Mouse (Mus musculus): ENCODE data around the gene Nploc4.
A peak's percentile ranks its signal among the peaks of the same experiment; 100 is the strongest.
"Not testable (repeated sequence)": the region's sequence is repeated elsewhere in the genome, so short reads cannot be mapped to it uniquely, and the experiment has no call there.

Nploc4 gene

DNA sequence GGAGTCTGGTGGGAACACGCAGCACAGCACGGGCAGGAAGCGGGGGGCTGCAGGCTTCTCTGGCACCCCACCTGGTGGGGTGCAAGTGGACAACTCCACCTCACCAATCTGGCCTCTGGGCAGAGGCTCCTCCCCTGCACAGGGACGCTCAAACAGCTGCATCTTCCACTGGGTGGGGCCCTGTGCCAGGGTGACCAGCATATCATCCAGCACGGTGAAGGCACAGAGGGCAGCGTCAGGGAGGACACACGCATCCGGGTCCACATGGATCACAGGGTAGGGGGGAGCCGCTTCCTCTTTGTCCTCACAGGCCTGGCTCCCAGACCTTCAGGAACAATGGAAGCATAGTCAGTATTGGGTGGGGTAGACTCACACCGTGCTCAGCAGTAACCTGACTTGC, 60.2 kb downstream of the Nploc4 start:
- DNase-seq: no peak

DNA sequence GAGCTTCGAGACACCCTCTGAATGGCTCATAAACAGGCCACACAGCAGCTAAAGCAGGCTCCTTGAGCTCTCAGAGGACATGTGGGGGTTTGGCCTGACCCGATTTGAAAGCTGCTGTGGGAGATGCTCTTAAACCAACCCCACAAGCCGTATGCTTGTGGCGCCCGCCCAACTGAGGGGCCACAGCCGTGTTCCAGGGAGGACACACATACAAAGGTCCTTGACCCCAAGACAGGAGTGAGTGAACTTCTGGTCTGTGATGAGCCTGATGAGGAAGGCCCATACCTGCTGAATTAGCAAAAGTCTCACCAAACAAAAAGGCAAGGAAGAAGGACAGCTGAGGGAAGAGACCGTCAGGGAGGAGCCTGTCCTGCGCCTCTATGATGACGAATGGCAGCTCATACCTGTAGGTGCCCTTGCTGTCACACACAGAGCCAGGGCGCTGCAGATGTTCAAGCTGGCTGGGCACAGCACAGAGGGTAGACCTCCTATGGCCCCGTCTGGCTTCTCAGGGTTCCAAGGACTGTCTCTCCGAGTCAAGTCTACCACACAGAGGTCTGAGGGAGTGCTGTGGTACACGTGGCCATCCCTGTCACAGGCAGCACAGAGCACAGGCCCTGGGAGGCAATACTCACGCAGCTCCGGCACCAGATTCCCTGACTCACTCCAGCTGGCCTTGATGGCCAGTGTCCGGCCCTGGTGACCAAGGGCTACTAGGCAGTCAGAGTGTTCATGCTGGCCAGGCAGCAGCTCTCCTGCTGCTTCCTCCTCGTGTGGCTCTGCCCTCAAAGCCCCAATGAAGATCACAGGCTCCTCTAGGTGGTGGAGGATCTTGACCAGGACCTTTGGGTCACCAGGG, 61.0 kb downstream of the Nploc4 start:
- no peak for DNase-seq

DNA sequence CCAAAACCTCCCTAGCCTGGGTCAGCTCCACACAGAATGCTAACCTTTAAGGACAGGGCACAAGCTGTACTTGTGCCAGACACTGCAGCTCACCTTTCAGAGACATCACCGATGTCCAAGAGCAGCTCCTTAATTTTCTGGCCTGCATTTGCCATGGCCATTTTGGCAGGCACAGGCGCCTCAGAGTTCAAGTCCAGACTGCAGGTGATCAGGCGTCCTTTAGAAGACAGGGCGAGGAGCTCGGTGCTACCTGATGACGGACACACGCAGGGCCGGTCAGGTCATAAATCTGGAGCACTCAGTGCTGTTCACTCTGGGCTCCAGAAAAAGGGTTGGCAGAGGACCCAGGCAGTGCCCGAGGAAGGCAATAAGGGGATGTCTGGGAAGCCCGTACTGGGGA, 62.2 kb downstream of the Nploc4 start:
- DNase-seq: no peak

- DNase-seq: peak; percentile 9
Observed at GRCm38 (mm10) chr11:120373820-120374586, 63.5 kb downstream of the Nploc4 start.

DNA sequence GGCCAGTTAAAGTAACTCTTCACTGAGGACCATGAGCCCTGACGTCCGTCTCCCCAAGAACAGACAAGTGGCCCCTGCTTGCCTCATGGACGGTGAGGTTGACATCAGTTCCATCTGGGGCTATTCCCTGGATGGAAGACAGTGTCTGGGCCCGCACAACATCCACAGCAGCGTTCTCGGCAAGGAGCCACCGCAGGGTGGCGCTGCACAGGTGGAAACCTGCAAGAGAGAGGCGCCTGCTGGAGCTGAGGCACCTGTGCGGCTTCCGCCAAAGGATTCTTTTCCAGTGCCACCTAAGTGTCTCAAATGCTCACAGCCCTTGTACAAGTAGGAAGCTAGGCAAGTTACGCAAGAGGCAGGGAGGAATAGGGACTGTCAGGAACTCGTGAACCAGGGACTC, 64.5 kb downstream of the Nploc4 start:
- peak; percentile 16 for DNase-seq

DNA sequence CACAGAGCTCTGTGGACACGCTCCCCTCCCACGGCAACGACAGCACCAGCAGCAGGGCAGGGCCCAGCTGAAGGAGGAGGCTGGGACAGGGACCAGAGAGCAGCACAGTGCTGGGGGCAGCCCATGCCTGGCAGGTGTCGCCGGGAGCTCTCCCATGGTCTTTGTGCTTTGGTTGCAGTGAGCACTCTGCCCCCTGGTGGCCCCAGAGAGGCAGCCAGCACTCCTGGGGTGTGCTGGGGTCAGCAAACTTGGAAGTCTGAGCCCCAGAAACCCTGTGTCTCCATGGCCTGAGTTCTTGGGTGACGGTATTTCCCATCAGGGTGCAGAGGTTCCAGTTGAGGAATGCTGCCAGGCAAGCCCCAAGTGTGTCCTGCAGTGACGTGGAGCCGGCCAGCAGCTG, 67.9 kb downstream of the Nploc4 start:
- peak; percentile 88 for DNase-seq

- no peak for DNase-seq
Observed at GRCm38 (mm10) chr11:120366443-120367027, 71.0 kb downstream of the Nploc4 start.

- DNase-seq: no peak
Observed at GRCm38 (mm10) chr11:120362891-120363290, 74.6 kb downstream of the Nploc4 start.

- no peak for DNase-seq
Observed at GRCm38 (mm10) chr11:120361295-120361694, 76.2 kb downstream of the Nploc4 start, which contains the start of gene Fscn2. Gene Fscn2, plus strand, starts transcription at chr11:120361534.

DNA sequence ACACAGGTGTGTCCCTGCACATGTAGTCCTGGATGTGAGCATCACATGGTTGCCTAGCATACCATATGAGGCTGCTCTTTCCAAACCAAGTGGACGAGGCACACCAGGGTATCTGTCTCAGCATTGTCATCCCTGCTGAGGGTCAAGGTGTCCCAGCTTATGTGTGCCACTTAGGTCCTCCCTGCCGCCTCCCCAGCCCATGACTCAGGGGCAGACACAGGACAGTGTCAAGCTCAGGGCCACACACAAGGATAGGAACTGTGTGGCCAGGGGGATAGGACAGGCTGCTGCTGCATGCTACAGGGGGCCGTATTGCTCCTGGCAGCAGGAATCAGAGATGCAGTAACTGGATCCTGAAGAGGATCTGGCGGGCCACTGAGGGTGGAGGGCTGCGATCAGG, 76.8 kb downstream of the Nploc4 start:
- no peak for DNase-seq

GRCm38 (mm10) chr11:120360062-120360461, 77.4 kb downstream of the Nploc4 start:
- DNase-seq: no peak

- DNase-seq: no peak
Observed at GRCm38 (mm10) chr11:120359391-120359790, 78.1 kb downstream of the Nploc4 start.

GRCm38 (mm10) chr11:120357791-120358401, 79.6 kb downstream of the Nploc4 start:
- DNase-seq: no peak

- DNase-seq: no peak
Observed at GRCm38 (mm10) chr11:120356900-120357299, 80.6 kb downstream of the Nploc4 start.

DNA sequence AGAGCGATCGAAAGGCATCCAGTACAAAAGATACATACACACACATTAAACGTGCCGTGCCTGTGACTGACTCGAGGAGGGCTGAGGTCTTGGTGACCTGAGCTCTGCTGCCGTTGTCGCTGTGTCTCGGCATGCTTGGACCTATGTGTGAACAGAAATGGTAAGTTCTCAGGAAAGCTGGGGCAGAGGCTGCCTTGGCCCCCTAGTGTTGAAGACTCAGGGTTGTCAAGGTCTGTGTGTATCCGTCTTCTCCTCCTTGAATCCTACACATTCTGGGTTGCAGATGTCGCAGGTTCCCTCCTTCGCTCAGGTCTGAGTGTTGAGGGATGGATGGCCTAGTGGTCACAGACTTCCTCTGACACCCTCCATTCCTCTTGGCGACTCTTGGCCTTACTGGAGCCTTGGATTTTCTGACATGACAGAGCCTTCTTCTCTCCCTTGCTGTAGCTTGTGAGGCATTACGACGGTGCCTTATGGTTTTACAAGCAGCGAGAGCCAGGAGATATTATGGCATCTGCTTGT, 81.1 kb downstream of the Nploc4 start:
- no peak for DNase-seq

DNA sequence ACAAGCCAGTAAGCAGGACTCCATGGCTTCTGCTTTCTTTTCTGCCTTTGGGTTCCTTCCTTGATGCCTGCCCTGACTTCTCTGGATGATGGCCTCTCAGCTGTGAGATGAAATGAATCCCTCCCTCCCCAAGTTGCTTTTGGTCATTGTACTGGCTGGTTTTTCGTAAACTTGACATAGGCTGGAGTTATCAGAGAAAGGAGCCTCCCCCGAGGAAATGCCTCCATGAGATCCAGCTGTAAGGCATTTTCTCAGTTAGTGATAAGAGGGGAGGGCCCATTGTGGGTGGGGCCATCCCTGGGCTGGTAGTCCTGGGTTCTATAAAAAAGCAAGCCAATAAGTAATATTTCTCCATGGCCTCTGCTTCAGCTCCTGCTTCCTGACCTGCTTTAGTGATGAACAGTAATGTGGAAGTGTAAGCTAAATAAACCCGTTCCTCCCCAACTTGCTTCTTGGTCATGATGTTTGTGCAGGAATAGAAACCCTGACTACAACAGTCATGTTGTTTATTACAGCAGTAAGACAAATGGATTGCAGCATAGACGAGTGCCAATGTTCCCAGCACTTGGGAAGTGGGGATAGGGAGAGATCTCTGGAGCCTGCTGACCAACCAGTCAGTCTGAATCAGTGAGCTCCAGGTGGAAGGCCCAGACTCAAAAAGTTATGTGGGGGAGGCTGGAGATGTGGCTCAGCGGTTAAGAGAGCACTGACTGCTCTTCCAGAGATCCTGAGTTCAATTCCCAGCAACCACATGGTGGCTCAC, 82.0 kb downstream of the Nploc4 start:
- no peak for DNase-seq

- DNase-seq: peak; percentile 8
Observed at GRCm38 (mm10) chr11:120354304-120355276, 82.9 kb downstream of the Nploc4 start.

DNA sequence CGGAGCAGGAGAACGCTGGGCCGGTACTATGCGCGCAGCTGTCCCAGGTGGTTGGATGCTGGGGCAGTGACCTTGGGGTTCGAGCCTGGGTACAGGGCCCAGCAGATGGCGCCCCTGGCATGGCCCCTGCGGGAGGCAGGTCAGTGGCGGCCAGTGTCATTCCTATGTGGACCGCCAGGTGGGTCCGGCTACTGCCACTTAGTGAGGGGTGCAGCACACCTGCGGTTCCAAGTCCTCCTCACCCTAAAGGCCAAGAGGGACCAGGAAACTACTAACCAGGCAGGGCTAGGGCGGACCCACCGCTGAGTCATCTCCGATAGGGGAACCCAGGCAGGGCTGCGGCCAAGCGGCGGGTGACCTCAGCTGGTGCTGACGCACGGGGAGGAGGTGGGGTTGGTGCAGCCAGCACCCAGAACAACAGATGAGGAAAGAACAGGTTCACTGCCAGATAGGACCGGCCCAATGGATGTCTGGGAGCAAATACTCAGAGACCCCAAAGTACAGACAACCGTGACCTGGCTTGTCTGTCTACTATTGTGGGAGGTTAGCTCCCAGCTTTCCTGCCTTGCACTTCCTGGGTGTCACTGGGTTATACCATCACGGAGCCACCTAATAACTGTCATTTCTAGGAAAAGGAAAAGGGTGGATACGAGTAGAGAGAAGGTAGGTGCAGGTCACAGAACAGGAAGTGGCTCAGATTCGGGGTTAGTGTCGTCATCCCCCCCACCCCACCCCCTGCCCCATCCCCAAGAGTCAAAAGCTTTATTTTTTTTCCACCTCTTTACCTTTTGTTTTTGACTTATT, 83.8 kb downstream of the Nploc4 start:
- DNase-seq: peak; percentile 88

GRCm38 (mm10) chr11:120352571-120353290, 84.8 kb downstream of the Nploc4 start:
- peak; percentile 24 for DNase-seq

- DNase-seq: not testable (repeated sequence)
Observed at GRCm38 (mm10) chr11:120352093-120352350, 85.5 kb downstream of the Nploc4 start.

Measured in thymus, postnatal 4 days (tissue).